Mouse (Mus musculus) MEL (cell line): ENCODE results near the gene Nfix.

Experiments used
- CTCF ChIP-seq, 3 experiments: IDR thresholded peaks in 2 of 3; conservative IDR thresholded peaks in 1 of 3; 2 replicates each; pipeline ENCODE4 v1.5.1; 2011 to 2012; ENCODE audit warnings: low read length in 3 of 3, low read depth in 2 of 3, mild to moderate bottlenecking in 2 of 3, improper control_type of control experiment in 1 of 3, inconsistent platforms in 1 of 3, mixed read lengths in 1 of 3, moderate library complexity in 1 of 3; ENCODE audit not compliant: control insufficient read depth in 1 of 3, insufficient read depth in 1 of 3, poor library complexity in 1 of 3, severe bottlenecking in 1 of 3
- E2F4 ChIP-seq: IDR thresholded peaks from 2 replicates; pipeline ENCODE4 v1.6.1; 2011; ENCODE audit warnings: low read depth, low read length, improper control_type of control experiment, borderline replicate concordance
- ELF1 ChIP-seq: IDR thresholded peaks from 2 replicates; pipeline ENCODE4 v1.6.1; 2014; ENCODE audit warnings: low read depth, mild to moderate bottlenecking, inconsistent platforms, low read length, improper control_type of control experiment, moderate library complexity
- EP300 ChIP-seq, 2 experiments: IDR thresholded peaks; 2 replicates each; pipeline ENCODE4 v1.6.1; 2011; ENCODE audit warnings: improper control_type of control experiment in 2 of 2, low read length in 2 of 2, low read depth in 1 of 2, mild to moderate bottlenecking in 1 of 2
- MAX ChIP-seq: IDR thresholded peaks from 2 replicates; pipeline ENCODE4 v1.6.1; 2011; ENCODE audit warnings: low read length, improper control_type of control experiment
- POLR2A ChIP-seq, 2 experiments: IDR thresholded peaks; 2 replicates each; pipeline ENCODE4 v1.6.1; 2011 to 2012; ENCODE audit warnings: low read length in 2 of 2, mild to moderate bottlenecking in 2 of 2, control low read depth in 1 of 2, improper control_type of control experiment in 1 of 2, low read depth in 1 of 2, moderate library complexity in 1 of 2; ENCODE audit not compliant: control insufficient read depth in 1 of 2, insufficient read depth in 1 of 2, poor library complexity in 1 of 2
- POLR2AphosphoS2 ChIP-seq: IDR thresholded peaks from 2 replicates; pipeline ENCODE4 v1.6.1; 2011; ENCODE audit warnings: low read length, improper control_type of control experiment
- RAD21 ChIP-seq: IDR thresholded peaks from 2 replicates; pipeline ENCODE4 v1.6.1; 2011; ENCODE audit warnings: mild to moderate bottlenecking, low read depth, low read length, improper control_type of control experiment
- SIN3A ChIP-seq: IDR thresholded peaks from 2 replicates; pipeline ENCODE4 v1.6.1; 2012; ENCODE audit warnings: low read length, improper control_type of control experiment, inconsistent platforms
- TBP ChIP-seq: IDR thresholded peaks from 2 replicates; pipeline ENCODE4 v1.8.0; 2011; ENCODE audit warnings: low read depth, low read length, improper control_type of control experiment
- UBTF ChIP-seq: IDR thresholded peaks from 2 replicates; pipeline ENCODE4 v1.6.1; 2012; ENCODE audit warnings: low read depth, mild to moderate bottlenecking, inconsistent platforms, low read length, improper control_type of control experiment, moderate library complexity, borderline replicate concordance; ENCODE audit not compliant: insufficient read depth
- USF2 ChIP-seq, 2 experiments: IDR thresholded peaks; 2 replicates each; pipeline ENCODE4 v1.6.1; 2011 to 2012; ENCODE audit warnings: improper control_type of control experiment in 2 of 2, low read length in 2 of 2, borderline replicate concordance in 1 of 2, inconsistent platforms in 1 of 2, low read depth in 1 of 2, mild to moderate bottlenecking in 1 of 2; ENCODE audit not compliant: insufficient read depth in 1 of 2

GRCm38 (mm10) chr8:84767221-84767620, 32.9 kb downstream of the Nfix start:
- TF ChIP-seq CTCF (IDR thresholded peaks at IDR 0.05 in 2 of 3, conservative IDR thresholded peaks at IDR 0.05 in 1 of 3; ENCODE audit: control insufficient read depth in 1 of 3, insufficient read depth in 1 of 3, low read depth in 2 of 3, low read length in 3 of 3, poor library complexity in 1 of 3, severe bottlenecking in 1 of 3) (no peak), ELF1 (no peak), UBTF (no peak), SIN3A (no peak), TBP (no peak), USF2 (IDR thresholded peaks at IDR 0.05; ENCODE audit: borderline replicate concordance in 1 of 2, insufficient read depth in 1 of 2, low read depth in 1 of 2, low read length in 2 of 2) (no peak), RAD21 (no peak), EP300 (IDR thresholded peaks at IDR 0.05; ENCODE audit: low read depth in 1 of 2, low read length in 2 of 2) (no peak), POLR2A (IDR thresholded peaks at IDR 0.05; ENCODE audit: control insufficient read depth in 1 of 2, insufficient read depth in 1 of 2, low read depth in 1 of 2, low read length in 2 of 2, poor library complexity in 1 of 2) (no peak), POLR2AphosphoS2 (no peak), MAX (no peak), E2F4 (no peak)
